Mouse (Mus musculus): ENCODE measurements around the gene Mettl1. TPM values are rescaled to one million over a fixed set of nuclear protein-coding genes. Genes with fewer than 3 reads are reported as not detected.
A peak's percentile ranks its signal among the peaks of the same experiment; 100 is the strongest.
"Not testable (repeated sequence)": the region's sequence is repeated elsewhere in the genome, so short reads cannot be mapped to it uniquely, and the experiment has no call there.

The Mettl1 gene
- polyA plus RNA-seq, 1 experiment from 2014 or later, result 49.4 TPM

- H3K9me3 ChIP-seq (replicated peaks; ENCODE audit: control insufficient read depth, low read length); H3K4me2 ChIP-seq (ENCODE audit: low read depth, low read length); H3K27me3 ChIP-seq (ENCODE audit: control insufficient read depth, insufficient read depth, low read length); H3K4me3 ChIP-seq (replicated peaks; ENCODE audit: low read length); ATAC-seq (ENCODE audit: insufficient read depth, low FRiP score); H3K27ac ChIP-seq (ENCODE audit: low read length); H3K9ac ChIP-seq (ENCODE audit: low read length): not testable (repeated sequence)
- WGBS, result 92% methylated on average over 4 of the region's 4 CpGs
- Histone ChIP-seq H3K36me3 (ENCODE audit: control insufficient read depth, insufficient read depth, low read length) (peaks cover 27% of the 10 kb centered on the region), H3K4me1 (ENCODE audit: control insufficient read depth, insufficient read depth, low read length) (peaks cover 26% of the 10 kb centered on the region)
Observed at GRCm38 (mm10) chr10:127062101-127062500, 20.9 kb downstream of the Mettl1 start.

GRCm38 (mm10) chr10:127062503-127062902, 21.3 kb downstream of the Mettl1 start:
- Histone ChIP-seq H3K9me3 (replicated peaks; ENCODE audit: control insufficient read depth, low read length) (no peaks in the 10 kb centered on the region), H3K4me2 (ENCODE audit: low read depth, low read length) (peak overlapping the region; percentile 60; the same call in 1 of the 2 replicates), H3K36me3 (ENCODE audit: control insufficient read depth, insufficient read depth, low read length) (peaks cover 26% of the 10 kb centered on the region), H3K27me3 (ENCODE audit: control insufficient read depth, insufficient read depth, low read length) (no peaks in the 10 kb centered on the region), H3K9ac (ENCODE audit: low read length) (no peak overlapping the region), H3K4me1 (ENCODE audit: control insufficient read depth, insufficient read depth, low read length) (peaks cover 26% of the 10 kb centered on the region), H3K4me3 (replicated peaks; ENCODE audit: low read length) (no peak overlapping the region), H3K27ac (ENCODE audit: low read length) (no peak overlapping the region)
- 72% methylated on average over 5 of the region's 5 CpGs for WGBS
- no peak for ATAC-seq (ENCODE audit: insufficient read depth, low FRiP score)

GRCm38 (mm10) chr10:127063239-127063872, 22.1 kb downstream of the Mettl1 start, which contains the start of gene Cdk4:
Gene Cdk4 (plus strand): TSS chr10:127063534.
- peak within 1 kb of the TSS; percentile 95 for H3K9ac ChIP-seq (ENCODE audit: low read length)
- H3K4me2 ChIP-seq (ENCODE audit: low read depth, low read length), result peak within 1 kb of the TSS; percentile 93
- under 1% methylated on average over 46 of the region's 46 CpGs for WGBS
- ATAC-seq (ENCODE audit: insufficient read depth, low FRiP score), result peak; percentile 93
- H3K36me3 ChIP-seq (ENCODE audit: control insufficient read depth, insufficient read depth, low read length), result peaks cover 27% of the 10 kb centered on the region
- no peaks in the 10 kb centered on the region for H3K9me3 ChIP-seq (replicated peaks; ENCODE audit: control insufficient read depth, low read length)
- peak within 1 kb of the TSS; percentile 85 for H3K27ac ChIP-seq (ENCODE audit: low read length)
- H3K4me1 ChIP-seq (ENCODE audit: control insufficient read depth, insufficient read depth, low read length), result peaks cover 25% of the 10 kb centered on the region
- peak within 1 kb of the TSS; percentile 76 for H3K4me3 ChIP-seq (replicated peaks; ENCODE audit: low read length)
- no peaks in the 10 kb centered on the region for H3K27me3 ChIP-seq (ENCODE audit: control insufficient read depth, insufficient read depth, low read length)

- ATAC-seq (ENCODE audit: insufficient read depth, low FRiP score), result no peak
- peaks cover 25% of the 10 kb centered on the region for H3K4me1 ChIP-seq (ENCODE audit: control insufficient read depth, insufficient read depth, low read length)
- H3K36me3 ChIP-seq (ENCODE audit: control insufficient read depth, insufficient read depth, low read length), result peaks cover 27% of the 10 kb centered on the region
- WGBS, result 8% methylated on average over 37 of the region's 37 CpGs
- peak overlapping the region; percentile 85 for H3K27ac ChIP-seq (ENCODE audit: low read length)
- peak overlapping the region; percentile 95 for H3K9ac ChIP-seq (ENCODE audit: low read length)
- no peaks in the 10 kb centered on the region for H3K27me3 ChIP-seq (ENCODE audit: control insufficient read depth, insufficient read depth, low read length)
- no peaks in the 10 kb centered on the region for H3K9me3 ChIP-seq (replicated peaks; ENCODE audit: control insufficient read depth, low read length)
- H3K4me3 ChIP-seq (replicated peaks; ENCODE audit: low read length), result peak overlapping the region; percentile 76
- peak overlapping the region; percentile 93 for H3K4me2 ChIP-seq (ENCODE audit: low read depth, low read length)
Observed at GRCm38 (mm10) chr10:127063913-127064870, 23.0 kb downstream of the Mettl1 start.

- H3K27me3 ChIP-seq (ENCODE audit: control insufficient read depth, insufficient read depth, low read length), result no peaks in the 10 kb centered on the region
- H3K36me3 ChIP-seq (ENCODE audit: control insufficient read depth, insufficient read depth, low read length), result peaks cover 27% of the 10 kb centered on the region
- H3K27ac ChIP-seq (ENCODE audit: low read length), result no peak overlapping the region
- H3K9ac ChIP-seq (ENCODE audit: low read length), result no peak overlapping the region
- 68% methylated on average over 9 of the region's 9 CpGs for WGBS
- H3K4me3 ChIP-seq (replicated peaks; ENCODE audit: low read length), result no peak overlapping the region
- H3K4me1 ChIP-seq (ENCODE audit: control insufficient read depth, insufficient read depth, low read length), result peaks cover 22% of the 10 kb centered on the region
- H3K9me3 ChIP-seq (replicated peaks; ENCODE audit: control insufficient read depth, low read length), result no peaks in the 10 kb centered on the region
- no peak for ATAC-seq (ENCODE audit: insufficient read depth, low FRiP score)
- no peak overlapping the region for H3K4me2 ChIP-seq (ENCODE audit: low read depth, low read length)
Observed at GRCm38 (mm10) chr10:127065981-127066380, 24.8 kb downstream of the Mettl1 start.

GRCm38 (mm10) chr10:127066519-127067018, 25.4 kb downstream of the Mettl1 start:
- no peak overlapping the region for H3K4me2 ChIP-seq (ENCODE audit: low read depth, low read length)
- H3K4me3 ChIP-seq (replicated peaks; ENCODE audit: low read length), result no peak overlapping the region
- no peak overlapping the region for H3K27ac ChIP-seq (ENCODE audit: low read length)
- no peaks in the 10 kb centered on the region for H3K9me3 ChIP-seq (replicated peaks; ENCODE audit: control insufficient read depth, low read length)
- H3K27me3 ChIP-seq (ENCODE audit: control insufficient read depth, insufficient read depth, low read length), result no peaks in the 10 kb centered on the region
- ATAC-seq (ENCODE audit: insufficient read depth, low FRiP score), result no peak
- H3K4me1 ChIP-seq (ENCODE audit: control insufficient read depth, insufficient read depth, low read length), result peaks cover 27% of the 10 kb centered on the region
- H3K36me3 ChIP-seq (ENCODE audit: control insufficient read depth, insufficient read depth, low read length), result peaks cover 27% of the 10 kb centered on the region
- 85% methylated on average over 14 of the region's 14 CpGs for WGBS
- no peak overlapping the region for H3K9ac ChIP-seq (ENCODE audit: low read length)

GRCm38 (mm10) chr10:127068360-127069038, 27.3 kb downstream of the Mettl1 start:
- Histone ChIP-seq H3K4me1 (ENCODE audit: control insufficient read depth, insufficient read depth, low read length) (peaks cover 27% of the 10 kb centered on the region), H3K4me3 (replicated peaks; ENCODE audit: low read length) (peak overlapping the region; percentile 85), H3K36me3 (ENCODE audit: control insufficient read depth, insufficient read depth, low read length) (peaks cover 27% of the 10 kb centered on the region), H3K27me3 (ENCODE audit: control insufficient read depth, insufficient read depth, low read length) (no peaks in the 10 kb centered on the region), H3K4me2 (ENCODE audit: low read depth, low read length) (peak overlapping the region; percentile 62), H3K27ac (ENCODE audit: low read length) (peak overlapping the region; percentile 95; the same call in 1 of the 2 replicates), H3K9ac (ENCODE audit: low read length) (peak overlapping the region; percentile 90), H3K9me3 (replicated peaks; ENCODE audit: control insufficient read depth, low read length) (no peaks in the 10 kb centered on the region)
- no peak for ATAC-seq (ENCODE audit: insufficient read depth, low FRiP score)
- 64% methylated on average over 9 of the region's 9 CpGs for WGBS

GRCm38 (mm10) chr10:127069281-127070189, 28.3 kb downstream of the Mettl1 start:
- WGBS, result 6% methylated on average over 30 of the region's 30 CpGs
- H3K36me3 ChIP-seq (ENCODE audit: control insufficient read depth, insufficient read depth, low read length), result peaks cover 27% of the 10 kb centered on the region
- peak; percentile 49 for ATAC-seq (ENCODE audit: insufficient read depth, low FRiP score)

More at GRCm38 (mm10) chr10:127069281-127070189, 28.3 kb downstream of the Mettl1 start:
- H3K9me3 ChIP-seq (replicated peaks; ENCODE audit: control insufficient read depth, low read length), result no peaks in the 10 kb centered on the region
- H3K9ac ChIP-seq (ENCODE audit: low read length), result peak overlapping the region; percentile 90
- peak overlapping the region; percentile 95 for H3K27ac ChIP-seq (ENCODE audit: low read length)
- peaks cover 25% of the 10 kb centered on the region for H3K4me1 ChIP-seq (ENCODE audit: control insufficient read depth, insufficient read depth, low read length)
- peak overlapping the region; percentile 85 for H3K4me3 ChIP-seq (replicated peaks; ENCODE audit: low read length)
- H3K27me3 ChIP-seq (ENCODE audit: control insufficient read depth, insufficient read depth, low read length), result no peaks in the 10 kb centered on the region
- H3K4me2 ChIP-seq (ENCODE audit: low read depth, low read length), result peak overlapping the region; percentile 62

All from stomach, embryonic 16.5 days (tissue).